Mouse (Mus musculus) olfactory bulb, adult 2 months (tissue): Measurements from ENCODE around the gene Adcy5. TPM values are rescaled to one million over a fixed set of nuclear protein-coding genes. Genes with fewer than 3 reads are reported as not detected.
A peak's percentile ranks its signal among the peaks of the same experiment; 100 is the strongest.

Experiments
- H3K27ac ChIP-seq: fragments of 200-500 bp; 2 replicates; pipeline ENCODE4 v1.5.1; 2012; ENCODE audit warnings: low read depth, low read length; ENCODE audit not compliant: insufficient read depth
- H3K4me1 ChIP-seq: fragments of 200-500 bp; 2 replicates; pipeline ENCODE4 v1.6.1; 2012; ENCODE audit warnings: low read length; ENCODE audit not compliant: control insufficient read depth, insufficient read depth
- H3K4me3 ChIP-seq: fragments of 200-500 bp; 2 replicates; pipeline ENCODE4 v1.5.1; 2012; ENCODE audit warnings: mild to moderate bottlenecking, low read depth, low read length, moderate library complexity; ENCODE audit not compliant: insufficient read depth
- CTCF ChIP-seq: fragments of 200-500 bp; IDR thresholded peaks from 2 replicates; pipeline ENCODE4 v1.5.1; 2012; ENCODE audit warnings: low read depth, mild to moderate bottlenecking, low read length, moderate library complexity; ENCODE audit not compliant: insufficient read depth
- POLR2A ChIP-seq: fragments of 200-500 bp; IDR thresholded peaks from 2 replicates; pipeline ENCODE4 v1.6.1; 2012; ENCODE audit warnings: mild to moderate bottlenecking, low read depth, low read length, moderate library complexity; ENCODE audit not compliant: insufficient read depth
- WGBS: fragments of 180-500 bp; shearing (Covaris S2); methylation state at CpG from one replicate; pipeline ENCODE4 v1.1.7; 2018; 5-methylcytosine and 5-hydroxymethylcytosine counted together
- polyA plus RNA-seq: library from polyadenylated mRNA; stranded (reverse); fragments of >200 nt; gene quantifications from 2 replicates; pipeline ENCODE4 v1.2.4, GENCODE M21; 2012; ENCODE audit warnings: low replicate concordance; ENCODE audit not compliant: missing spikeins, insufficient read depth, insufficient read length

The Adcy5 gene
- not detected in 2 replicates for polyA plus RNA-seq

DNA sequence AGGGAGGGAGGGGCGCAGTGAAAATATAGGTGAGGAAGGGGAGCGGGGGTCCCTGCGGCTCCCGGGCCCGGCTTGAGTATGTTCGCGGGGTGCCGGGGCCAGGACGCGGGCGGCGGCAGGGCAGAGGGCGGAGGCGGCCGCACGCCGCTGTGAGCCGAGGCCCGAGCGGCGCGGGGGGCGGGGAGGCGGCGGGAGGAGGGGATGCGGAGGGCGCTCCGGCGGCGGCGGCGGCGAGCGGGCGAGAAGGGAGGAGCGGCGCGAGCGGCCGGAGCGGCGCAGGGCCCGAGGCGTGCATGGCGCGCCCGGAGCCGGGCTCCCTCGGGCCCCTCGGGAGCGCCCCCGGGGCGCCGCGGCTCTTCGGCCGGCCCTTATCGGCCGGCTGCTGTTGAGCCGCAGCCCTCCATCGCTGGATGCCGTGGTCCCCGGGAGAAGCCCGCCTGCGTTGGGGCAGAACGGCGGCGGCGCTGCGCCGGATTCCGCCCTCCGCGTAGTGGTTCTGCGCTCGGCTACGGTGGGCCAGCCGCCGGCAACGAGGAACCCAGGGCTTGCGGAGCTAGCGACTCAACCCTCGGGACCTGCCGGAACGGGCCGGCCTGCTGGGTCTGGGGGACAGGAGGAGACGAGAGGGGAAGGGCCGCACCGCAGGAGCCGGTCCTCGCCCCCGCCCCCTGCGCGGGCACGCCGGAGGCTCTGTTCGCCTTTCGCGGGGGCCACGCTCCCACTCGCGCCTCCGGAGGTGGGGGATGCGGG lies at the start of gene Adcy5:
Gene Adcy5, plus strand, starts transcription at position 237 of the 750 bp plus-strand sequence.
- Histone ChIP-seq H3K4me3 (peak within 1 kb of the TSS; percentile 81), H3K4me1 (peaks cover 21% of the 10 kb centered on the region), H3K27ac (peak within 1 kb of the TSS; percentile 64)
- TF ChIP-seq CTCF (no peak), POLR2A (no peak)
- under 1% methylated on average over 73 of the region's 104 CpGs for WGBS

DNA sequence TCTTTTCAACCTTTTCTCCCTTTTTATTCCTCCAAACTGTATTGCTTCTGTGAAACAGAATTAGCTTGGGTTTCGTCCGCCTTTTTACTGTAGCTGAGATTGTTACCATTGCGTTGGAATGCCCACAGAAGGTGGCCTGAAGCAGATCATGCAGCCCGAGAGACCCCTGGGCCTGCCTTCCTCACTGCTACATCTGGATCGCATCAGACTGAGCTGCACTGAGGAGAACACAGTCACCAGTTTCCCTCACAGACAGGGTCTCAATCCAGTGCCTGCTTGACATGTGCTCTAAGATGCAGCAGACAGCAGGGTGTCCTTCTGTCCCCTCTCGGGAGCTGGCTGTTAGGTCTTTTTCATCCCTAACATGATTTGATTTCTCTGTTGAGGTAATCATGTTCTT lies 46.7 kb upstream of the Adcy5 start:
- Histone ChIP-seq H3K27ac (no peak overlapping the region), H3K4me3 (no peak overlapping the region), H3K4me1 (peaks cover 19% of the 10 kb centered on the region)
- 92% methylated on average over 6 of the region's 6 CpGs for WGBS
- TF ChIP-seq CTCF: no peak
- TF ChIP-seq POLR2A: no peak

- peaks cover 18% of the 10 kb centered on the region for H3K4me1 ChIP-seq
- TF ChIP-seq CTCF (no peak), POLR2A (no peak)
- no peak overlapping the region for H3K27ac ChIP-seq
- H3K4me3 ChIP-seq: no peak overlapping the region
- WGBS: 57% methylated on average over 8 of the region's 8 CpGs
Observed at GRCm38 (mm10) chr16:35109156-35109555, 45.5 kb upstream of the Adcy5 start.

GRCm38 (mm10) chr16:35109656-35110291 lies 44.9 kb upstream of the Adcy5 start:
- no peak overlapping the region for H3K27ac ChIP-seq
- WGBS: 34% methylated on average over 7 of the region's 7 CpGs
- TF ChIP-seq CTCF (no peak), POLR2A (no peak)

DNA sequence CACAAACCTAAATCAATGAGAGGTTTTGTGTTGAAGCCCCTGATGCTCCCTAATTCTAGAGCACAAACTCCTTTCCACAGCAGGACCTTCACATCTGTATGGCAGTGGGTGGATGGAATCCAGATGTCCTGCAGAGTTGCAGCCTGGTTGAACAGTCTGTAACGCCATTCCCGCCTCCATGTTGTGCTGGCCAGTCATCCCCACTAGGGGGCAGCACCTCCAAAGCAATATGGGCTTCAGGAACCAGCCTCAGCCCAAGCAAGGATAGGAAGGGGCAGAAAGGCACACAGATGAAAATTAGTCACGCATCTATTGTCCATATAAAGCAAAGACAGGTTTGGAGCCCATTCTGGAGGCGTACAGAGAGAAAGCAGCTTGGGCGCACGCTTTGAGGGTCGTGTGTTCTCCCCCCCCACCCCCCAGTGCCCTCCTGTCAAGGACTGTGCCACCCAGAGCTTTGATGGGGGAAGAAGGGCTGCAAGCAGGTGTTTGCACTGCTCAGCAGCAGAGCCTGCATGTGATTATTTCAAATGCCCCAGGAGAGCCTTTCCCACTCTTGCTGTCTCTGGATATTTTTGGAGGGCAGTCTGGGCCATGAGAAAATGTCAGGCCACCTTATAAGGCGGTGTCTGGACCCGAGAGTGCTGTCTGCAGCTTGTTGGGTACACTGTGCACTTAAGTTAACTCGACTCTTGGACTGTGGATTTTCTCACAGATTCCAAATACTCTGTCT lies 44.1 kb upstream of the Adcy5 start:
- H3K27ac ChIP-seq: no peak overlapping the region
- TF ChIP-seq CTCF (peak; percentile 84), POLR2A (no peak)
- peaks cover 14% of the 10 kb centered on the region for H3K4me1 ChIP-seq
- whole genome bisulfite sequencing: 20% methylated on average over 10 of the region's 10 CpGs
- H3K4me3 ChIP-seq: no peak overlapping the region

More at GRCm38 (mm10) chr16:35109656-35110291, 44.9 kb upstream of the Adcy5 start:
- Histone ChIP-seq H3K4me3 (no peak overlapping the region), H3K4me1 (peaks cover 14% of the 10 kb centered on the region)

- peaks cover 14% of the 10 kb centered on the region for H3K4me1 ChIP-seq
- no peak overlapping the region for H3K27ac ChIP-seq
- 48% methylated on average over 8 of the region's 8 CpGs for WGBS
- no peak overlapping the region for H3K4me3 ChIP-seq
- peak; percentile 26; the same call in 1 of the 2 replicates for TF ChIP-seq CTCF
- no peak for TF ChIP-seq POLR2A
Observed at GRCm38 (mm10) chr16:35111143-35111620, 43.5 kb upstream of the Adcy5 start.

DNA sequence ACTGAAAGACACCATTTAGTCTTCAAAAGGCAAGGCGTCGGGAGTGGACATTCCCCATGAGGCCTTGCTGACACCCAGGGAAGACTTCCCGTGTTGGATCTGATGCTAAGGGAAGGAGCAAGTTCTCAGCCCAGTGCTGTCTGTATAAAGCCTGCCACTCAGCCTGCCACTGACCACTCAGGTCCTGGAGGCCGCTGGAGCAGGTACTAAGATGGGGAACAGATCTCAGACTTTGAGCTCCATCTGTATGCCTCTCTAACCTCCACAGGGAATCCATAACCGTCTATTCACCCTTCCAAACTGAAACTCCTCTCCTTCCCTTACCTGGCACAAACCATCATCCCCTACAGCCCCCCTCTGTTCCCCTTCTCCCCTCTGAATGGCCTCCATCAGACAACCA lies 41.2 kb upstream of the Adcy5 start:
- no peak overlapping the region for H3K4me3 ChIP-seq
- TF ChIP-seq POLR2A (no peak), CTCF (no peak)
- peaks cover 25% of the 10 kb centered on the region for H3K4me1 ChIP-seq
- H3K27ac ChIP-seq: no peak overlapping the region
- WGBS: 92% methylated on average over 5 of the region's 5 CpGs

- WGBS: 90% methylated on average over 7 of the region's 7 CpGs
- TF ChIP-seq POLR2A: no peak
- H3K27ac ChIP-seq: no peak overlapping the region
- no peak overlapping the region for H3K4me3 ChIP-seq
- peaks cover 16% of the 10 kb centered on the region for H3K4me1 ChIP-seq
Observed at GRCm38 (mm10) chr16:35116328-35116956, 38.2 kb upstream of the Adcy5 start.

DNA sequence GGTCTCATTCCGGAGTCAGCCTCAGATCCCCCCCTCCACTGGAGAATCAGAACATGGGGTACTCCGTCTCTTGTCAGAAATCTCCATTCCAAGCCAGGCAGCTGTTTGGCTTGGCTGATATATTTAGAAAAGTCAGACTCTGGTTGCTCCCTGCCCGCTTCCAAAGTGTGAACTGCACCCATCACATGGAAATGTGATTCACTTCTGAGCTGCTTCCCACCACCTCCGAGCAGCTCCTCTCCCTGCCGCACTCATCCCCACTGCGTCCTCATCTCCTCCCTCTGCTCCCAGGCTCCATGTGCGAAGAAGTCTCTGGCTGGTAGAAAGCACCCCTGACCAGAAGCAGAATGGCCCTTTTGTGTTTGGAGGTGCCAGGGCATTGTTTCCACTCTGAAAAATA lies 37.2 kb upstream of the Adcy5 start:
- Histone ChIP-seq H3K4me1 (peaks cover 11% of the 10 kb centered on the region), H3K27ac (no peak overlapping the region), H3K4me3 (no peak overlapping the region)
- TF ChIP-seq CTCF (no peak), POLR2A (no peak)
- 45% methylated on average over 7 of the region's 7 CpGs for WGBS
